ENCODE assay signal across 9 mouse cellular contexts in the genomic region with DNA sequence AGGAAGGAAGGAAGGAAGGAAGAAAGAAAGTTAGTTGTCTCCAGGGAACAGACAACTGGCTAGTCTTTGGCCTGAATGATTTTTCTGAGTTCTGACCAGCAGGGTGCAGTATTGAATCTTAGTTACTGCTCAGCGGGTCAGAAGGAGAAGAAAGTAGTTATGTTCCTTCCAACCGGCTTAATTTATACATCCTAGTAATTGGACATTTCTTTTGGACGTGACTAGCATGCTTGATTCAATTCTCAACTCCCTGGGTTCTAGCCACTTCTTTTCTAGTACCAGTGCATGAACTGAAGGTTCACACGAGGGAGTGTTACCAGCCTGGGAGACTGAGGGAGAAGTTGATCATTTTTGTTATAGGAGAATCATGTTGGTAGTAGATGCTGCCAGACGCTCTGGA.
A peak's percentile ranks its signal among the peaks of the same experiment; 100 is the strongest.
DNase-seq lines count a peak whose midpoint lies in the region; ATAC-seq and TF ChIP-seq lines count a peak whose summit lies in the region.
"Had no signal": no experiment of that assay in that cellular context is flagged by ENCODE, and none has a peak within 500 bp of the region (broad histone marks: within the 10 kb centered on the region; RNA-seq: fewer than 3 reads in every experiment).

No protein-coding gene starts in this region.

- no peak overlapping the region for H3K4me2 ChIP-seq in intestine, postnatal 0 days (replicated peaks; ENCODE audit: low read depth)
- no peak overlapping the region for H3K4me2 ChIP-seq in intestine, embryonic 16.5 days (ENCODE audit: low read depth, low read length)
- H3K4me2 ChIP-seq: limb, embryonic 12.5 days had no signal

- no peak for ATAC-seq in intestine, postnatal 0 days
- no peak for ATAC-seq in intestine, embryonic 16.5 days
- ATAC-seq in hematopoietic stem cell, adult 5-6 weeks (replicated peaks in 1 of 2; ENCODE audit: insufficient read depth in 1 of 2, low FRiP score in 2 of 2, low TSS enrichment in 1 of 2, low read depth in 1 of 2, poor library complexity in 2 of 2, severe bottlenecking in 2 of 2): peak; percentile 49 to 51; a peak in 1 of 4 replicates

- no peak overlapping the region for H3K9ac ChIP-seq in intestine, postnatal 0 days (ENCODE audit: low read depth, low read length)
- no peak overlapping the region for H3K9ac ChIP-seq in intestine, embryonic 16.5 days (ENCODE audit: low read depth, low read length)
- H3K9ac ChIP-seq: limb, embryonic 12.5 days had no signal

- H3K4me3 ChIP-seq in intestine, postnatal 0 days (ENCODE audit: low read depth, low read length): no peak overlapping the region
- no peak overlapping the region for H3K4me3 ChIP-seq in intestine, embryonic 16.5 days (ENCODE audit: low read length)
- H3K4me3 ChIP-seq: limb, embryonic 12.5 days had no signal

- no peaks in the 10 kb centered on the region for H3K9me3 ChIP-seq in intestine, postnatal 0 days (ENCODE audit: control insufficient read depth)
- H3K9me3 ChIP-seq in intestine, embryonic 16.5 days (ENCODE audit: control insufficient read depth, low read length): no peaks in the 10 kb centered on the region
- H3K9me3 ChIP-seq: limb, embryonic 12.5 days had no signal

- no peaks in the 10 kb centered on the region for H3K36me3 ChIP-seq in intestine, postnatal 0 days (ENCODE audit: control insufficient read depth, insufficient read depth)
- no peaks in the 10 kb centered on the region for H3K36me3 ChIP-seq in intestine, embryonic 16.5 days (ENCODE audit: control insufficient read depth, insufficient read depth, low read length)
- H3K36me3 ChIP-seq: limb, embryonic 12.5 days had no signal

- TF ChIP-seq CTCF in intestine, postnatal 0 days (IDR thresholded peaks at IDR 0.05; ENCODE audit: low read depth): peak; percentile 66

- peak; percentile 65 for DNase-seq in MN1 (ENCODE audit: low spot score)
- peak; percentile 76 for DNase-seq in cerebellum, postnatal 14 days
- DNase-seq in left cerebral cortex, postnatal 10 days (ENCODE audit: extremely low spot score in 1 of 2, low spot score in 2 of 2): peak; percentile 48 to 49
- DNase-seq in right cerebral cortex, postnatal 36 days (ENCODE audit: low spot score in 2 of 2): peak; percentile 12 to 30
- DNase-seq in spleen, postnatal 10 days (ENCODE audit: low spot score in 2 of 2): no peak

- H3K27ac ChIP-seq in intestine, postnatal 0 days (ENCODE audit: low read depth, low read length): no peak overlapping the region
- H3K27ac ChIP-seq in intestine, embryonic 16.5 days (ENCODE audit: low read length): no peak overlapping the region
- H3K27ac ChIP-seq: limb, embryonic 12.5 days had no signal

- intact Hi-C loops in left cerebral cortex, postnatal 10 days (cut with DNase I): no loop called here

- no peaks in the 10 kb centered on the region for H3K27me3 ChIP-seq in intestine, postnatal 0 days (replicated peaks; ENCODE audit: control insufficient read depth, insufficient read depth, low read length)
- H3K27me3 ChIP-seq in intestine, embryonic 16.5 days (replicated peaks; ENCODE audit: control insufficient read depth, insufficient read depth, low read length): no peaks in the 10 kb centered on the region
- H3K27me3 ChIP-seq: limb, embryonic 12.5 days had no signal

- WGBS in intestine, postnatal 0 days: 29% methylated on average over 5 of the region's 5 CpGs
- 27% methylated on average over 5 of the region's 5 CpGs for WGBS in intestine, embryonic 16.5 days

- H3K4me1 ChIP-seq in intestine, postnatal 0 days (replicated peaks; ENCODE audit: control insufficient read depth, insufficient read depth, low read length): no peaks in the 10 kb centered on the region
- H3K4me1 ChIP-seq in intestine, embryonic 16.5 days (ENCODE audit: control insufficient read depth, insufficient read depth, low read length): no peaks in the 10 kb centered on the region
- H3K4me1 ChIP-seq: limb, embryonic 12.5 days had no signal

Comparison
In these comparisons a context has a peak if more than half of its experiments do, and no peak if none do; other contexts are left out.
1. ATAC-seq: peak in hematopoietic stem cell, adult 5-6 weeks (2 of 2); none in intestine, postnatal 0 days (single experiment) and intestine, embryonic 16.5 days (single experiment).
2. DNase-seq: peak in MN1 (single experiment), cerebellum, postnatal 14 days (2 of 2), left cerebral cortex, postnatal 10 days (2 of 2) and right cerebral cortex, postnatal 36 days (2 of 2); none in spleen, postnatal 10 days (0 of 2).